Mouse (Mus musculus) megakaryocyte, adult 5-6 weeks (primary cell): ENCODE measurements at regions not wholly inside any gene's neighbourhood (a gene's known extent, or its start where the extent isn't known, plus 50 kb on each side); places are given as distances from the start of the nearest gene placed in this dataset.
"Not testable (repeated sequence)": the region's sequence is repeated elsewhere in the genome, so short reads cannot be mapped to it uniquely, and the experiment has no call there.

Experiments used
- ATAC-seq: 2 replicates; pipeline ENCODE4 v1.8.0; 2016; ENCODE audit warnings: mild to moderate bottlenecking, inconsistent platforms; ENCODE audit not compliant: poor library complexity, severe bottlenecking

DNA sequence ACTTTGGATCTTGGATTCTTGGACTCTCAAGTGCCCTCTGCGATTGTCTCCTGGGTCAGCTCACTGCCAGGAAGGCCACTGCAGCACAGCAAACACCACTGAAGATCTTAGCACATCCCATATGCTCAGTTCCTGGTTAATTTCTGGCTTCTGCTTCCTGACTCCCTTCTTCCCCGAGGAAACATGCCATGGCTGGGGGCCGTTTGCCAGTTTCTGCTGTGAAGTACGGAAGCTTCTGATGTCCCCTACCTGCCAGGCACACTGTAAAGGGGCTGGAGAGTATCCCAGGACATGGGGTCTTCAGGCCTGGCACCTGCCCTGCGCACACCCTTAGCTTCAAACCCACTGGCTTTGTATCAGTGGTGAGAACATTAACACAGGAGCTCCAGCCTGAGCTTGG is 205.3 kb downstream of the Matn1 start:
- no peak for ATAC-seq

DNA sequence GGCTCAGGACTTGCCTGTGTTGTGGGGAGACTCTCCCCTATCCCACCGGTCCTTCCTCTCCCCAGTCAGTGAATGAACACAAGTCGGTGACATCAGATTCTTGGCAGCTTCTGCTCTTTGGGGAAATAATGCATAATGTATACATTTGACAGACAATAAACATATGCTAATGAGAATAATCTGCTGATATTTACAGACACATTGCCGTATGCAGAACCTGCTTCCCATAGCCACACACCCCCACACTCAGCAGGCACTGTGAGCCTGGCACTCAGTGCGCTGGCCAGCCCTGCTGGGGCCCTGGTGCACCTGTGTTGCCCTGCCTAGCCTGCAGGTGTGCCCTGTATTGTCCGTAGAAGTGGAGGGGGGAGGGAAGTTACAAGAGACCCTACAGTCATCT is 215.5 kb downstream of the Matn1 start:
- no peak for ATAC-seq

DNA sequence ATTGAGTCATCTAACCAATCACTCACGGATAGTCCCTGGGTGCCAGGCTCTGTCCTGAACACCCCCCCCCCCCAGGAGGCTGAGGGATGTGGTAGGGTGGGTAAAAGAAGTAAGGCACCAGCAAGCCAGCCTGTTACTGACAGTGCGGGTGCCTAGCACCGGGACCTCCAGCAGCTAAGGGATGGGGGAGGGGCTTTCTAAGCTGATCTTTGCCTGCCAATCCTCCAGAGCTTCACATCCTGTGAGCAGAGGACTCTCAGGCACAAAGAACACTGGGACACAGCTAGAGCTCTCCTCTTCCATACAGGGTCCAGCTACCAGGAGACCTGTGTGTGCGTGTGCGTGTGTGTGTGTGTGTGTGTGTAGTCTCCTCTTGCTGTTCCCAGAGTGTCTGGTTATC is 215.9 kb downstream of the Matn1 start:
- ATAC-seq: no peak

DNA sequence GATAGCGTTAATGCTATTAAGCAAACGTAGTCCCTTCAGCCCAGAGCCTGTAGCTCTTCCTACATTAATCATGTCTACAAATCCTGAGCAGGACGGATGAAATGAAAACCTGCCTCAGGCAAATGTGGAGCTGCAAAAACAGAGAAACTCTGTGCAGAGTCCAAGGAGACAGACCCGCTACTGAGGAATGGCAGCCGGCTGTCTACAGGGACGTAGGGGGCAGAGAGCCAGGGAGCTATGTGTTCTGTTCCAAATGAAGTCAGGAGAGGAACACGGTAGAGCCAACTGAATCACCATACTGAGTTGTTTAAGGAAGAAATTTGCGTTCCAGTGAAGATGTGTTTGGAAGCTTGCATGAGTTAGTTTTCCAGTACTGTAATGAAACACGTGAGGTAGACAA is 217.3 kb downstream of the Matn1 start:
- ATAC-seq: no peak

DNA sequence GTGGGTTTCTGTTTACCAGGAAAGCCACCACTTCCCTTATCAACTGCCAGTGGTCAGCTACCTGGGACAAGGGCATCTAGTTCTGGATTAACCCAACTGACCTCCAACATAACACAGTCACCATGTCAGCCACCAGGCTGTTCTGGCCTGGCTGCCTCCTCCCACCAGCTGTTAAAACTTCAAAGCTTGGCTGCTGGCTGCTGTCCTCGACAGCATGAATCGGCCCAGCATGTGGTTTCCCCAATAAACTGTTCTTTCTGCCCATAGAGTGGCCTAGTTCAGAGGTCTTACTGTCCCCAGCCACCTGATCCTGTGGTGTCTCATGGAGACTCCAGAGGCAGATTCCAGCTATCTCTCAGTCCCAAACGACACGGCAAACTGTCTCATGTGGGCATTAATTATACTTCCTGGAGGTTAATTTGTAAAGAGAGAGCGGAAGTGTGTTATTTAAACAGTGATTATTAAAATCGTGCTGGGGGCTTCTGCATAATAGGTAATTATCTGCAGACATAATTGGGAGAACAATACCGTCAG is 219.7 kb downstream of the Matn1 start:
- ATAC-seq: no peak

DNA sequence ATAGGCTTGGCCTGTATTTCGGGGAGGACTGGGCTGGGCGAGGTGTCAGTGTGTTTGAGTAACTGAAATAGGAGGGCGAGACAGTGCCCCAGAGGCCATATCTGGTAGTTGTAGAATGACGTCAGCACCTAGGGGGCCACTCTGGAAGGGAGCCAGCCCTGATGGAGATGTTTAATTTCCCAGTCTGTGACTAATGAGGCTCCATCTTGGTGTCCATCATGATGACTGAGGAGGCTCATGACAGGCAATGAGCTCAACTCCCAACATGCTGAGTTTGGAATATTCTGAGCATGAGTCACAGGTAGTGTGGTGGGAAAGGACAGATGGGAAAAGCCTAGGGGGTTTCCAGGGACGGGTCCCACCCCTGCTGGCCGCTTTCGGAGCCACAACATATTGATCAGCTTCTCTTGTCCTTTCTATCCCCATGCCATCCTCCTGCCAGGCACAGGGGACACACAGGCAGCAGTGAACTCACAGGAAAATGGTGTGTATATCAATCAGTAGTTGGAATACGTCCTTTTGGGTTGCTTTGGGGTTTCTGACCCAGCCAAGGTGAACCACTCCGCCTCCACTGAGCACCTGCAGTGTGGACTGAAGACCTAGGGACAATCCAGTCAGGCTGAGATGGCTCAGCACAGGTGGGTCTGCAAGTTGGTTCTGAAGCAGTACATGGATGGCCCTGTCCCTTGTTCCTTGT is 222.5 kb downstream of the Matn1 start:
- ATAC-seq: no peak

DNA sequence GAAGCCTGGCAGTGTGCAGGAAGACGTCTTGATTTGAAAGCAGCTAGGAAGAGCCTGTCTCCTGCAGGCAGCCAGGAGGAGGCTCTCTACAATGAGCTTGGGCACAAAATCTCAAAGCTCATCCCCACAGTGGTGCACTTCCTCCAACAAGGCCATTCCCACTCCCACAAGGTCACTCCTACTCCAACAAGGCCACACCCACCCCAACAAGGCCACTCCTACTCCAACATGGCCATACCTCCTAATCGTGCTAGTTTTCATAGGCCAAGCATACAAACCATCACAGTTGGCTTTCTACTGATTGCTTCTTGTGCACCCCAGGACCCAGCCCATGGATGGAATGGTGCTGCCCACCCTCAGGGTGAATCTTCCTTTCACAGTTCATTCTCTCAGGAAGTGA is 223.7 kb downstream of the Matn1 start:
- ATAC-seq: no peak

DNA sequence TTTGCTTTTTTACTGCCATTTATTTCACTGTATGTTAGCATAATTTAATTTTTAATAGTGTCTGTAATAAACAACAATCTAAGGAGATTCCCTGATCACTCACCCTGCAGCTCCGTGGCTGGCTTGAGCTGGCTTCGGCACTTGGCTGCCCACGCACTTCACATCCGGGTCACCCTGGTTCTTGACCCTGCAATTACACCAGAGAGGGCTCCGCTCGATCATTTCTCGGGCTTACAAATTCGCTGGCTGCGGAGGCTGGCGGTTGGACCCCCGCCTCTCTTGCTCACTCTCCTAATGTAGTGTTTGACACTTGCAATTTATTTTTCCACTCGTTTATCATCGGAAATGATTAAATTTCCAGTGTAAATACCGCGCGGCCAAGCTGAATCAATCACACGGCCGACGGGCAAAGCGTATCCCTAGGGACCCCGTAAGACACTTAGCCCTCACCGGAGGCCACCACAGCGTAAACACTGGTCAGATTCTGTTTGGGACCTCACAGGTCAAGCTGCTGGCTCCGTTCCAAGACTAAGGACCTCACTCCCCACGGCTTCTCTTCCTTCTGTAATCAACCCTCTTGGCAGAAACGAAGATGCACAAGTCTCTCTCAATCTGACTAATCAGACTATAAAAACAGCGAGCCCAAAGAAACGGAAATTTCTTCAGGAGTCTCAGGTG is 229.7 kb downstream of the Matn1 start:
- ATAC-seq: no peak

DNA sequence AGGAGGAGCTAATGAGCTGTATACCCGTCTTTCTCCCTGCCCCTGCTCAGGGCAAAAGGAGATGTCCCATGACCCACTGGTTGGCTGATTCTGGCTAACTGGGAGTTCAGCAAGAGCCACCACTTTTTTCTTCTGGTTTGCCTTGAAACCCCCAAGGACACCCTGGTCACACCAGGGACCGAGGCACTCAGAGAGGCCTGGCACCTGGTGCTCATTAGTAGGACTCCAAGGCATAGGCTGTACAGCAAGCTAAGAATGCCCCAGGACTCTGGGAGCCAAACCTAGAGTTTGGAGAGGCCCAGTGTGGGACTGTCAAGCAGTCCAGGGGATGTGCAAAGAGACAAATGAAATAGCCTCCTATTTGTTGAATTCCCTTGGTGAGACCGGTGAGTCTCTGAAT is 232.5 kb downstream of the Matn1 start:
- no peak for ATAC-seq

DNA sequence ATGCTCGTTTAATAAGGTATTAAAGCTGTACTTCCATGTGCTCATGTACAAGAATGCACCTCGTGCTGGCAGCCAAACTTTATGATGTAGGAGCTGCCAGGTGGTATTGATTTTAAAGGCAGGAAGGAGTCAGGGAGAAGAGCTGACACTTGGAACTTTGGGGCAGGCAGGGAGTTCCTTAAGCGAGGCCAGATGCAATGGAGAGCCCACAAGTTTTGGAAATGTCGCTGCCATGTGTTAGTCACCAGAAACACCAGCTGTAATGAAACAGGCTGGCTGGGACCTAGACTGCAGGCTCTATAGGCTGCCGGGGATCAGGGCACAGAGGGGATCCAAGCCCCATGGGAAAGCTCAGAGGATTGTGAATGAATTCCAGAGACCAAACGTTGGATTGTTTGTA is 233.7 kb downstream of the Matn1 start:
- no peak for ATAC-seq

DNA sequence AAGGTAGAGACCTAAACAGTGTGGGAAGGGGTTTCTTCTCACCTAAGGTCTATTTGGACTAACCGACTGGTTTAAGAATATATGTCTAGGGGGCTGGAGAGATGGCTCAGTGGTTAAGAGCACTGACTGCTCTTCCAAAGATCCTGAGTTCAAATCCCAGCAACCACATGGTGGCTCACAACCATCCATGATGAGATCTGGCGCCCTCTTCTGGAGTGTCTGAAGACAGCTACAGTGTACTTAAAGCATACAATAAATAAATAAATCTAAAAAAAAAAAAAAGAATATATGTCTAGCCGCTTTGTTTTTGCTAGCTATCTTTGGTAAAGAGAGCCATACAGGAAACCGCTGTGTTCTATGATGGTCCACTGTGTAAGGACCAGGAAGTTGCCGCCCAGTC is 234.5 kb downstream of the Matn1 start:
- not testable (repeated sequence) for ATAC-seq

DNA sequence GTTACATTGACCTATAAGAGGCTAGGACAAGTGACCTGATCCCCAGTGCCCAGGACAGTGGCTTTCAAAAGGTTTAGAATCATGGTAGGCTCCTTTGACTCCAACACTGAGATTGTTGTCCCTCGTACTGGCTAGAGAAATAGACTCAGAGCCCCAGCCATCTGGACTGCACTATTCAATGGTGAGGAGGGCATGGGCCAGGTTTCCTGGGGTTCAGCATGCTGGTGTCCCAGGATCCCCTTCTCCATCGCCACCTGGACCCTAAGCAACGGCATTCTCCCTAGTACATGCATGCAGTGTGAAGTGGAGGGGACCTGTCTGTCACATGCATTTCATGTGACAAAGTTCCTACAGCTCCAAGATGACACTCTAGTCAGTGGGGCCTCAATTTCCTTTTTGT is 243.9 kb downstream of the Matn1 start:
- ATAC-seq: no peak

DNA sequence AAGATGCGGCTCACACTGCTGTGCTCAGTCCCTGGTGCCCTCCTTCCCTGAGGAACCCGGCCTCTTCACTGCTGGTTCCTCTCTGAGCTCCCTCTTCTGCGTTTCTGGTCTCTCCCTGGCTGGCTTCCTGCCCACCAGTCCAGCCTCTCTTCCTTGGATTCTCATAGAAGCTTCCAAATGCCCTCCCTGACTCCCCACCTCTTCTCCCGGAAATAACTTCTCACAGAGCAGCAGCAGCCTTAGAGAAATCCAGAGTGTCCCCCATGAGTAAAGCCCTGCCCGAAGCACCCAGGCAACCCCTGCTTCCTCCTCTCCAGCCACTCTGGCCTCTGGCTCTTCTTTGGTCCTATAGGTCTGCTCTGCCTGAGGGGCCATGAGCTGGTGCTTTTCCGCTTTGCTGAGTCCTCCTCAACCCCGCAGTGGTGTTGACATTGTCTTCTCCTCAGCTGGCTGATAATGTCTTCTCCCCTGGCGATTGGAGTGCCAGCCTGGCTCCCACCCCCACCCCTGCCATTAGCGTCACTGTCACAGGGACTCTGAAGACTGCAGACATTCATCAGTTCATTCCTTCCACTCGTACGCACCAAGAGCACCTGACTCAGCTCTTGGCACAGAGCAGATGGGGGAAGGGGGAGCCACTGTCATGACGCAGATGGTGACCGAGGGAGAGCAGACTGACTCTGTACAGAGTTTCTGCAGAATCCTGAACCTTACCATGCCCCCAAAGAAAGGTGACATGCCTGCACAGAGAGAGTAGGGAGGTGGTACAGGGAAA is 247.1 kb downstream of the Matn1 start:
- ATAC-seq: no peak

DNA sequence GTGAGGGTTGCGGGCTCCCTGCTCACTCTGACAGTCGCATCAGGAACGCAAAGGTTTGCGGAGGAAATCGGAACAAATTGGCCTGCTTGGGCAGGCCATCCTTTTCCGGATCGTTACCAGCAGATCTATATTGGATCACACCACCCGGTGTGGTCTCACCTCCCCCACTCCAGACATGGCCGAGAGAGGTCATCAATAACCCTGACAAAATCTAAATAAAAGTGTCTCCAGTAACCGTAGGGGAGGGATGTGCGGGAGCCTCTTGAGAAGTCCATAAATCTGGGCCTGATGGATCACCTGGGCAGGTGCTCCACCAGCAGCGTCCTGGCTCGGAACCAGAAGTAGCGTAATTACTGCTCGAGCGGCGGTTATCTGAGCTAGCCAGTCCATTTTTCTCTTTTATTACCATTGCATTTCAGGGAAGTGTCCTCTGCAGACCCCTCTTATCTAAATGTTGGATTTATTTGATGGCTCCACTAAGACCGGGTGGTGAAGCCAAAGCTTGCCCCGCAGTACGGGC is 249.8 kb downstream of the Matn1 start:
- no peak for ATAC-seq

DNA sequence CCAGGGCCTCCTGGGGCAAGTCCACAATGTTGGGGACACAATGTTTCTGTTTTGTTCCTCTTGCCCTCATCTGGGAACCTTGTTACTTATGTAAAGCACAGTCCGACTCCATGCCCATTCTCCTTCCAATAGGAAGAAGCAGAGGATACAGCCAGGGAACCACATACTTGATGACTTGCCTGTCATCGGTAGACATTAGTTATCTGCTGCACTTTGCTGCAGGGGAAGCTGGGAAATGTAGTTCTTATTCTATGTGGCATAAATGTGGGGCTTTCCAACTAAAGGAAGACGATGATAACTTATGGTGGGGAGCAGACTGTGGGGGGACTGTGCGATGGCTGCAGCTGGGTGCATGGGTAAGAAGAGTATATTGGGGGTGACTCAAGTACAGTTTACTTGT is 252.0 kb downstream of the Matn1 start:
- no peak for ATAC-seq

DNA sequence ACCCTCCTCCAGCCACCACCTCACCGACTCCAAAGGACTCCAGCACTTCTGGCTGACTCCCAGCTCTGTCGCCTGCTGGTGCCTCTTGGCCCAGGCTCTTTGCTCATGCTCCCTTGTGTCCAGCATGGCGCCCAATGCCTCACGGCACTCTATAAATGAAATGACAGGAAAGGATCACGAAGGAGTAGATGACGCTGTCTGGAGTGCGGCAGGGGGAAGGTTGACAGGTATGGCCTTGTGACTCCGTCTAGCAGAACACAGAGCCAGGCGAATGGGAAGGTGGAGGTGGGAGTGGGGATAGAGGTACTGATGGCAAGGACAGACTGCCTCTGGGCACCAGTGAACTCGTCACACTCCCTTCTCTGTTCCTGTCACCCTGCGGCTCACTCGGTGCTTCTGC is 259.5 kb downstream of the Matn1 start:
- ATAC-seq: no peak

DNA sequence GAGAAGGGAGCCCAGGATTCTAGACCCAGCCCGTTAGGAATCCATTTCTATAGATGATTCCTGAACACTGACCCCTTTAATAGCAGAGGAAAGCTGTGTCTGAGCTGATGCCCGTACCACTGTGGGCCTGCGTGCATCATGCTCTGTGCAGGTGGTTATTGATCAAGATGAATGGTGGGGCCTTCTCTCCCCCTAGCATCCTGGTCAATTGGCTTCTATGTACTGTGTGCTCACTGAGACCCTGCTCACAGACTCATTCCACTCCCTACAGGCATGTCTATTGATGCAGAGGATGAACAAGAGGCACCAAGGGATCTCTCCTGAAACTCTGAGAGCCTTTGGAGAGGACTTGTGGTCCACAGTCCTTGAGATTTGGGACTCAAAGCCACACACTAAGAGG is 260.5 kb downstream of the Matn1 start:
- no peak for ATAC-seq

DNA sequence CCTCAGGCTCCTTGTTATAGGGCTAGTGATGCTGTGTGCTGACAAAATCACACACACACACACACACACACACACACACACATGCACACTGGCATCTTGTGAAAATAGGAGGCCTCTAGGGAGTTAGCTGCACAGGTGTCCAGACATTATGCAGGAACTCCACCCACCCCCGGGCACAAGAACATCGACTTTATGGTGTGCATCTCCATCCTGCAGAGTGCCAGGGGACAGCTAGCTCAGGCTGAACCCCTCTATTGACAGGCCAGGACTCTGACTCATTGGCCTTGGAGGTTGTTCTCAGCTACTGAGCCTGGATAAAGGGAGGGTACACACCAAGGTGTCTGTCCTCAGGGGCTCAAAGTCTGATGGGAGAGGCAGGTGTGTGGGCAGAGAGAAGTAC is 260.9 kb downstream of the Matn1 start:
- no peak for ATAC-seq

DNA sequence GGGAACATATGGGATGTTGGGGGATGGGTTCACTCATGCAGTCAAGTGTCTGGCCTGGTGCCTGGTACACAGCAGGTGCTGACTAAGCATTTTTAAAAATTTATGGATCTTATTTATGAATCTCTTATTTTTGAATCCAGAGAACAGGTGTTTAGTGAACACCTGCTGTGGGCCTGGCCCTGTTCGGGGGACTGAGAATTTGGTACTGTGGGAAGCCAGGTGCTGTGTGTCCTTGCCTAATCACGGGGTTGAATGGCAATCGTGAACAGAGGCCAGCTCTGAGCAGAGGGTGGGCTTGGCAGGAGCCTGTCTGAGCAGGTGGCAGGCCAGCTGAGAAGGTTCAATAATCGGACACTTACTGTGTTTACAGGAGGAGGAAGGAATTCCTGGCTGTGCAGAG is 261.5 kb downstream of the Matn1 start:
- ATAC-seq: no peak

DNA sequence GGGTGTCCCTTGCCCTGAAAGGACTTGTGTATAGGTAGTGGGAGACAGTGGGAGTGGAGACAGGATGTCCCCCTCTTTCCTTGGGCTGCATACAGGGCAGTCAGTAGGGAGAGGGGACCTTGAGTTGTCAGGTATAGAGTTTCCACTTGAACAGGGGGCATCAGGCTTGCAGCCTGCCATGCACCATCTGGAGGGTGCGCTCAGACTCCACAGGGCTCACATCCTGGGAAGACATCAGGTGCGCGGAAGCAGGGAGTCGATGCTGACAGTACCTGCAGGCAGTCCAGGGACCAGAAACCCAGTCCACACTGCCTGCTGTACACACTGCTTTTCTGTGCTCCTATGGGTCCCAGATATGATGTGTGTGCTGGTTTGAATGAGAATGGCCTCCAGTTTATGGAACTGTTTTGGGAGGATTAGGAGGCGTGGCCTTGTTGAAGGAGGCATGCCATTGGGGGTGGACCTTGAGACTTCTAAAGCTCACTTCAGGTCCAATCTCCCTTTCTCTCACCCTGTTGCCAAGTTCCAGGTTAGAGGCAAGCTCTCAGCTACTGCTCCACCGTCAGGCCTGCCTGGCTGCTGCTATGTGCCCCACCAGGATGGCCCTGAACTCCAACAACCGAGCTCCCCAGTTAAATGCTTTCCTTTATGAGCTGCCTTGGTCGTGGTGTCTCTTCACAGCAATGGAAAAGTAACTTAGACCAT is 262.1 kb downstream of the Matn1 start:
- no peak for ATAC-seq

DNA sequence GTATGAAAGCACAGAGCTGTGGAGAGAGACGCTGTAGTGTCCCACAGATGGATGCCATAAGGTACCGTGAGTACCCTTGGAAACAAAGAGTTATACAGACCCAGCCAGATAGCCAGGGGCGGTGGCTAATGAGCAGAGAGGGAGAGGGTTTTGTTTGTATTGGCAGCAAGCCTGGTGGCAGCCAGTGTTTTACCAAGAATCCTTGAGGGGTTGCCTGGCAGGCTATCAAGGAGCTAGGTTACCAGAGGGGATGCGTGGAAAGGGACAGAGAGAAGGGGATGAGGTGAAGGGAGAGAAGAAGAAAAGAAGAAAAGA is 262.7 kb downstream of the Matn1 start:
- ATAC-seq: no peak
